Mouse (Mus musculus) E14TG2a.4 (cell line): ENCODE results near the gene Olfr524.

Experiments
- H3K27me3 ChIP-seq: 2 replicates; pipeline ENCODE4 v1.6.1; 2014; ENCODE audit warnings: low read length, control low read depth; ENCODE audit not compliant: insufficient read depth
- H3K36me3 ChIP-seq: 2 replicates; pipeline ENCODE4 v1.6.1; 2014; ENCODE audit warnings: low read length, control low read depth; ENCODE audit not compliant: insufficient read depth
- H3K4me1 ChIP-seq: replicated peaks from 2 replicates; pipeline ENCODE4 v1.6.1; 2014; ENCODE audit warnings: low read depth, low read length, control low read depth
- H3K4me3 ChIP-seq: replicated peaks from 2 replicates; pipeline ENCODE4 v1.5.1; 2014; ENCODE audit warnings: mild to moderate bottlenecking, low read length
- H3K9me3 ChIP-seq: 2 replicates; pipeline ENCODE4 v1.6.1; 2014; ENCODE audit warnings: low read length, control low read depth
- CTCF ChIP-seq: conservative IDR thresholded peaks from 2 replicates; pipeline ENCODE4 v1.5.1; 2014; ENCODE audit warnings: low read length
- NANOG ChIP-seq: IDR thresholded peaks from 2 replicates; pipeline ENCODE4 v1.6.1; 2014; ENCODE audit warnings: borderline replicate concordance, low read length, mixed read lengths
- POU5F1 ChIP-seq: IDR thresholded peaks from 2 replicates; pipeline ENCODE4 v1.6.1; 2014; ENCODE audit warnings: low read length, borderline replicate concordance

Gene Olfr524

GRCm38 (mm10) chr7:140153383-140153782 is 52.4 kb downstream of the Olfr524 start:
- H3K36me3 ChIP-seq, result peaks cover 27% of the 10 kb centered on the region
- H3K9me3 ChIP-seq, result no peaks in the 10 kb centered on the region
- TF ChIP-seq POU5F1 (no peak), NANOG (no peak), CTCF (no peak)
- H3K4me1 ChIP-seq, result peaks cover 25% of the 10 kb centered on the region
- peak overlapping the region; percentile 76 for H3K4me3 ChIP-seq
- peaks cover 55% of the 10 kb centered on the region for H3K27me3 ChIP-seq
